Mouse (Mus musculus) cortical plate, adult 2 months (tissue): ENCODE measurements around the gene Nfam1.

Source experiments
- CTCF ChIP-seq: fragments of 200-500 bp; IDR thresholded peaks from 2 replicates; pipeline ENCODE4 v1.5.1; 2011; ENCODE audit warnings: mild to moderate bottlenecking, control low read depth, low read length; ENCODE audit not compliant: insufficient read depth; ENCODE audit errors: extremely low read depth
- POLR2A ChIP-seq: fragments of 200-500 bp; IDR thresholded peaks from 2 replicates; pipeline ENCODE4 v1.6.1; 2011; ENCODE audit warnings: mild to moderate bottlenecking, low read length, control low read depth; ENCODE audit not compliant: insufficient read depth; ENCODE audit errors: extremely low read depth

DNA sequence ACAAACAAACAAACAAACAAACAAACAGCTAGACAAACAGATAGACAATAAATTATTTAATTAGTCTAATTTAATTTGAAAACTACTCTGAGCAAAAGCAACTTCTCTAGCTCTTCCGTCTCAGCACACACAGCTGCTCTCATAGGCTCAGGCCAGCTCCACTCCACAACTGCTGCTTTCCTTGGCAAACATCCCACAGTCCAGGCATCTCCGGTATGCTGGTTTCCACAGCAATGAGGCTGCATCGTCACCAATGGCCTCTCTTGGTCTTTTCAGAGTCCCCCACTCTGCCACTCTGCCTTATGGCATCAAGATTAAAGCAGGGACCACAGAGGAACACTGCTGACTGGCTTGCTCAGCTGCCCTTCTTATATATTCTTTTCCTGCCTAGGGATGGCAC lies 37.8 kb upstream of the Nfam1 start:
- TF ChIP-seq POLR2A: no peak
- TF ChIP-seq CTCF: no peak
